Mouse (Mus musculus) megakaryocyte, embryonic 14.5 days (primary cell): Measurements from ENCODE around the gene Olfr543.
"Not testable (repeated sequence)": the region's sequence is repeated elsewhere in the genome, so short reads cannot be mapped to it uniquely, and the experiment has no call there.

Source experiments
- FLI1 ChIP-seq: IDR thresholded peaks from 2 replicates; pipeline ENCODE4 v1.6.1; 2012; ENCODE audit warnings: low read length, inconsistent platforms, mixed read lengths
- GATA1 ChIP-seq: IDR thresholded peaks from 3 replicates; pipeline ENCODE4 v1.6.1; 2012; ENCODE audit warnings: mixed read lengths, low read length, inconsistent platforms, borderline replicate concordance

- TF ChIP-seq GATA1, FLI1: not testable (repeated sequence)
Observed at GRCm38 (mm10) chr7:102494416-102494815, 12.9 kb upstream of the Olfr543 start.
